Mouse (Mus musculus): Measurements from ENCODE around the gene Tlk1.

DNA sequence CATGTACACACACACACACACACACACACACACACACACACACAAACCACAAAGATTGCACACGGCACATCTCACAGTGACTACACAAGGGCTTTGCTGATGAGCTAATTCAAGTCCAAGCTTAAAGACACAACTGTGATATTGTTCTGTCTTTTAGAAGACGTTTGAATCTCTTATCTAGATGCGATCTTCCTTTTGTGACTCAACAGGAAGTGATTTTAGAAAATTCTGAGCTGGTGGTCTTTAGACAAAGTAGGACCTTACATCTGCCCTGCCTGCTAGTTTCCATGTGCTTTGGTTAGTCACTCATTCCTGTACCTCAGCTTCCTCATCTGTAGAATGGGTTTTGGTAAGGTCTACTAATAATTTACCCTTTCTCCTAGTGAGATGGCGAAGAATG, 49.6 kb upstream of the Tlk1 start:
- no peak for TF ChIP-seq CTCF (IDR thresholded peaks at IDR 0.05; ENCODE audit: low read depth)
- no peak for TF ChIP-seq EP300 (optimal IDR thresholded peaks at IDR 0.05)
